ENCODE assay signal across 8 mouse cellular contexts in genomic region chr1:64736681-64737501, GRCm38 (mm10). TPM values are rescaled to one million over a fixed set of nuclear protein-coding genes. Genes with fewer than 3 reads are reported as not detected.
DNase-seq lines count a peak whose midpoint lies in the region; ATAC-seq and TF ChIP-seq lines count a peak whose summit lies in the region.

No protein-coding gene starts in this region.

- peaks cover 3% of the 10 kb centered on the region; the same call in 1 of the 2 replicates for H3K27me3 ChIP-seq in kidney, postnatal 0 days (ENCODE audit: insufficient read depth, low read length)
- H3K27me3 ChIP-seq in heart, embryonic 12.5 days (replicated peaks), result peaks cover 14% of the 10 kb centered on the region
- H3K27me3 ChIP-seq in liver, embryonic 12.5 days (replicated peaks), result peaks cover 8% of the 10 kb centered on the region
- no peaks in the 10 kb centered on the region for H3K27me3 ChIP-seq in small intestine, adult 2 months (ENCODE audit: control insufficient read depth, insufficient read depth, low read length)

- peaks cover 17% of the 10 kb centered on the region; the same call in 1 of the 2 replicates for H3K4me1 ChIP-seq in kidney, postnatal 0 days (replicated peaks; ENCODE audit: insufficient read depth, low read length)
- H3K4me1 ChIP-seq in ES-E14 (ENCODE audit: control insufficient read depth in 2 of 2, insufficient read depth in 2 of 2, low read length in 2 of 2, poor library complexity in 1 of 2), result peaks cover 5 to 7% of the 10 kb centered on the region in 2 experiments; a peak in 3 of 4 replicates
- peaks cover 54% of the 10 kb centered on the region for H3K4me1 ChIP-seq in heart, embryonic 12.5 days (replicated peaks)
- H3K4me1 ChIP-seq in liver, embryonic 12.5 days, result peaks cover 69% of the 10 kb centered on the region
- peaks cover 11% of the 10 kb centered on the region for H3K4me1 ChIP-seq in small intestine, adult 2 months (ENCODE audit: control insufficient read depth, insufficient read depth, insufficient read length, low read length)

- TF ChIP-seq POLR2A in small intestine, adult 2 months (IDR thresholded peaks at IDR 0.05; ENCODE audit: low read depth, low read length), result peak; percentile 15; the same call in 1 of the 2 replicates

- WGBS in kidney, postnatal 0 days, result under 1% methylated on average over 52 of the region's 56 CpGs
- WGBS in heart, embryonic 12.5 days, result under 1% methylated on average over 56 of the region's 56 CpGs
- WGBS in liver, embryonic 12.5 days (ENCODE audit: insufficient replicate concordance), result under 1% methylated on average over 53 of the region's 56 CpGs
- WGBS in small intestine, adult 2 months, result under 1% methylated on average over 56 of the region's 56 CpGs

- ATAC-seq in kidney, postnatal 0 days (replicated peaks; ENCODE audit: low FRiP score, low read depth), result peak; percentile 3
- no peak for ATAC-seq in heart, embryonic 12.5 days (ENCODE audit: insufficient number of reproducible peaks, low FRiP score)
- no peak for ATAC-seq in liver, embryonic 12.5 days

- H3K36me3 ChIP-seq in kidney, postnatal 0 days (ENCODE audit: insufficient read depth, low read length), result no peaks in the 10 kb centered on the region
- H3K36me3 ChIP-seq in ES-E14 (ENCODE audit: control insufficient read depth, insufficient read depth, low read length, poor library complexity, severe bottlenecking), result peaks cover 27% of the 10 kb centered on the region
- no peaks in the 10 kb centered on the region for H3K36me3 ChIP-seq in heart, embryonic 12.5 days
- H3K36me3 ChIP-seq in liver, embryonic 12.5 days, result peaks cover 28% of the 10 kb centered on the region
- H3K36me3 ChIP-seq in small intestine, adult 2 months (ENCODE audit: control insufficient read depth, insufficient read depth, low read length), result peaks cover 38% of the 10 kb centered on the region

- peak overlapping the region; percentile 88 for H3K27ac ChIP-seq in kidney, postnatal 0 days
- peak overlapping the region; percentile 73 for H3K27ac ChIP-seq in ES-E14 (ENCODE audit: insufficient read depth, low read depth, low read length, poor library complexity, severe bottlenecking)
- peak overlapping the region; percentile 61 for H3K27ac ChIP-seq in heart, embryonic 12.5 days (ENCODE audit: poor library complexity, severe bottlenecking)
- H3K27ac ChIP-seq in liver, embryonic 12.5 days, result peak overlapping the region; percentile 84
- H3K27ac ChIP-seq in small intestine, adult 2 months (ENCODE audit: insufficient read depth, low read depth, low read length), result peak overlapping the region; percentile 67

- TF ChIP-seq CTCF in kidney, postnatal 0 days (IDR thresholded peaks at IDR 0.05; ENCODE audit: low read depth), result no peak
- TF ChIP-seq CTCF in small intestine, adult 2 months (IDR thresholded peaks at IDR 0.05; ENCODE audit: extremely low read depth, insufficient read length, insufficient replicate concordance, low read depth, low read length), result no peak

- peak overlapping the region; percentile 77 for H3K4me3 ChIP-seq in kidney, postnatal 0 days (replicated peaks; ENCODE audit: low read depth, low read length)
- H3K4me3 ChIP-seq in ES-E14 (ENCODE audit: insufficient read depth in 1 of 2, low read depth in 1 of 2, low read length in 2 of 2, poor library complexity in 1 of 2, severe bottlenecking in 1 of 2), result peak overlapping the region; percentile 97 to 98
- peak overlapping the region; percentile 74 for H3K4me3 ChIP-seq in heart, embryonic 12.5 days
- peak overlapping the region; percentile 87 for H3K4me3 ChIP-seq in liver, embryonic 12.5 days
- peak overlapping the region; percentile 75 for H3K4me3 ChIP-seq in small intestine, adult 2 months (ENCODE audit: low read depth, low read length)

- H3K9ac ChIP-seq in kidney, postnatal 0 days (ENCODE audit: low read depth, low read length), result peak overlapping the region; percentile 77
- peak overlapping the region; percentile 93 for H3K9ac ChIP-seq in ES-E14 (ENCODE audit: insufficient read depth, low read depth, low read length, poor library complexity, severe bottlenecking)
- H3K9ac ChIP-seq in heart, embryonic 12.5 days, result peak overlapping the region; percentile 82
- peak overlapping the region; percentile 91 for H3K9ac ChIP-seq in liver, embryonic 12.5 days

- DNase-seq in kidney, postnatal 0 days (ENCODE audit: low spot score), result peak; percentile 39
- DNase-seq in kidney, adult 18-20 months, result no peak
- no peak for DNase-seq in ES-E14 (ENCODE audit: low read depth, low spot score)
- peak; percentile 30 for DNase-seq in cerebellum, adult 9-10 months
- no peak for DNase-seq in natural killer cell, adult 2 months (ENCODE audit: low spot score in 2 of 2)

- H3K9me3 ChIP-seq in kidney, postnatal 0 days (replicated peaks; ENCODE audit: low read length), result no peaks in the 10 kb centered on the region
- no peaks in the 10 kb centered on the region for H3K9me3 ChIP-seq in ES-E14 (ENCODE audit: control insufficient read depth, insufficient read depth, low read depth, low read length)
- H3K9me3 ChIP-seq in heart, embryonic 12.5 days (replicated peaks), result no peaks in the 10 kb centered on the region
- H3K9me3 ChIP-seq in liver, embryonic 12.5 days (replicated peaks), result no peaks in the 10 kb centered on the region

- in situ Hi-C loops in ES-E14 (cut with MboI; ENCODE audit: low sequenced_read_pairs in 2 of 2, unreplicated experiment in 2 of 2), result no loop called here

- peak overlapping the region; percentile 94 for H3K4me2 ChIP-seq in kidney, postnatal 0 days (ENCODE audit: low read length)
- peak overlapping the region; percentile 91 for H3K4me2 ChIP-seq in heart, embryonic 12.5 days
- peak overlapping the region; percentile 96 for H3K4me2 ChIP-seq in liver, embryonic 12.5 days

TF ChIP-seq in ES-E14, 5 proteins besides CTCF, POLR2A, EP300 and RAD21:
- TF ChIP-seq CHD2 (IDR thresholded peaks at IDR 0.05; ENCODE audit: low read depth, low read length), result no peak
TF ChIP-seq in ES-E14: peak in this region for 0.

RNA-seq across cellular contexts. Expression of gene Fzd5, which starts 0.7 kb away (rescaled TPM):
- polyA plus RNA-seq in kidney, postnatal 0 days (2015; fragmentation: Nextera tagmentation; extraction: Ambion mirVana), result 1.9 and 2.5 TPM in 2 replicates
- total RNA-seq in ES-E14 (2012; rRNA removed), result 84.7 and 142 TPM in 2 replicates
- 1.7 and 2.0 TPM in 2 replicates for polyA plus RNA-seq in heart, embryonic 12.5 days (2016; fragmentation: Nextera tagmentation; extraction: Ambion mirVana)
- polyA plus RNA-seq in liver, embryonic 12.5 days (2016; fragmentation: Nextera tagmentation; extraction: Ambion mirVana), result 3.6 and 4.1 TPM in 2 replicates
- 51.3 and 133 TPM in 2 replicates for polyA plus RNA-seq in small intestine, adult 2 months (2012; rRNA removed)

RNA-seq across cellular contexts. Expression of gene Ccnyl1, which starts 46.6 kb away (rescaled TPM):
- polyA plus RNA-seq in kidney, postnatal 0 days (2015; fragmentation: Nextera tagmentation; extraction: Ambion mirVana), result 4.5 and 5.0 TPM in 2 replicates
- 14.6 and 24.9 TPM in 2 replicates for total RNA-seq in ES-E14 (2012; rRNA removed)
- polyA plus RNA-seq in heart, embryonic 12.5 days (2016; fragmentation: Nextera tagmentation; extraction: Ambion mirVana), result 4.1 and 4.2 TPM in 2 replicates
- polyA plus RNA-seq in liver, embryonic 12.5 days (2016; fragmentation: Nextera tagmentation; extraction: Ambion mirVana), result 1.6 and 2.3 TPM in 2 replicates
- polyA plus RNA-seq in small intestine, adult 2 months (2012; rRNA removed), result 15.8 and 35.4 TPM in 2 replicates

Comparison
In these comparisons a context has a peak if more than half of its experiments do, and no peak if none do; other contexts are left out.
1. DNase-seq: peak in kidney, postnatal 0 days (single experiment) and cerebellum, adult 9-10 months (single experiment); none in kidney, adult 18-20 months (single experiment), ES-E14 (single experiment) and natural killer cell, adult 2 months (0 of 2).
2. RNA of gene Fzd5, which starts 0.7 kb away (polyA plus RNA-seq): 51.3 to 133 TPM in small intestine, adult 2 months; 3.6 to 4.1 TPM in liver, embryonic 12.5 days, 1.9 to 2.5 TPM in kidney, postnatal 0 days and 1.7 to 2.0 TPM in heart, embryonic 12.5 days; every median in the first group is over 10 times any median in the second.
3. Peak in every context shown above with its lines, with median percentiles within 50 percentile points of each other: H3K27ac ChIP-seq, H3K4me2 ChIP-seq, H3K4me3 ChIP-seq and H3K9ac ChIP-seq.